Mouse (Mus musculus): ENCODE results near the gene Slc16a2. TPM values are rescaled to one million over a fixed set of nuclear protein-coding genes. Genes with fewer than 3 reads are reported as not detected.

The Slc16a2 gene
- 1 to 10 TPM; 3.1 to 4.4 TPM for total RNA-seq (2021)
- long read RNA-seq, experiment 1, partial matches to known transcripts, result 0 of 1 reads
- long read RNA-seq, experiment 1, other reads (novel, unspliced or antisense), result 1 of 1 reads
- long read RNA-seq, experiment 2, full-length matches to known transcripts, result 1 of 4 reads
- long read RNA-seq, experiment 2, partial matches to known transcripts, result 0 of 4 reads
- long read RNA-seq, experiment 2, other reads (novel, unspliced or antisense), result 3 of 4 reads

GRCm38 (mm10) chrX:103821832-103822196, at the start of gene Slc16a2:
Slc16a2 (minus strand) TSS chrX:103821983.
- peak; percentile 63 for DNase-seq

GRCm38 (mm10) chrX:103863502-103863901, 41.7 kb upstream of the Slc16a2 start:
- DNase-seq, result no peak

DNA sequence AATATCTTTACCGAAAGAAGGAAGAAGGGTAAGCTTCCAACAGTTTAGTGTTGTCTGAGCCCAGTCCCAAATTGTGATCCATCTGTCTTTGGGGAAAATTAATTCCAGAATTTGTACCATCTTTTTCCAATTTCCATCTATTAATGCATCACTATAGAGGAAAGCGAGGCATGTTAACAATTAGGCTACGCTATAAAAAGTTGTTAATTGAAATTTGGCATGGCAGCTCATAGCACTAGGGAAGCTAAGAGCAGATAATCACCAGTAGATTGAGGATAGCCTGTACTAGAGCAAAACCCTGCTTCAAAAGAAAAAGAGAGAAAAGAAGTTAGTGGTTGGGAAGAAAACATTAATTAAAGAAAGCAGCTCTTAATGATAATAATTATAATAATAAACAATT, 41.1 kb upstream of the Slc16a2 start:
- no peak for DNase-seq

DNA sequence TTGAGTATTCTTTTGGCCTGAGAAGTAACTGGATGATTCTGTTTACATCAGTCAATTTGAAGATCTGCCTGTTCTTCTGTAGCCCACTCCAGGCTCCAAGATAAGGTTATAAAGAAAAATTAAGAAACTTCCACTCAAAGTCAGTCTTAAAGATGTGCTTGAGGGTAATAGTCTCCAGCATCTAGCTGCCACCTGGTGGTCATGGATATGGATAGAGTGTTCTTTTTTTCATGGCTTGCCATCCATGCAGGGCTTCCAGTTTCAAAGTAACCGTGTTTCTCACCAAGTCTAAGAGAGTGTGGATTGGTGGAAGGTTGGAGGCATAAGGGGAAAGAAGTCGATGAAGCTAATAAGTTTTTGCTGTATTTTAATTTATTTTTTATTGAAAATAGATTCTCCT, 23.5 kb upstream of the Slc16a2 start:
- DNase-seq, result no peak

DNA sequence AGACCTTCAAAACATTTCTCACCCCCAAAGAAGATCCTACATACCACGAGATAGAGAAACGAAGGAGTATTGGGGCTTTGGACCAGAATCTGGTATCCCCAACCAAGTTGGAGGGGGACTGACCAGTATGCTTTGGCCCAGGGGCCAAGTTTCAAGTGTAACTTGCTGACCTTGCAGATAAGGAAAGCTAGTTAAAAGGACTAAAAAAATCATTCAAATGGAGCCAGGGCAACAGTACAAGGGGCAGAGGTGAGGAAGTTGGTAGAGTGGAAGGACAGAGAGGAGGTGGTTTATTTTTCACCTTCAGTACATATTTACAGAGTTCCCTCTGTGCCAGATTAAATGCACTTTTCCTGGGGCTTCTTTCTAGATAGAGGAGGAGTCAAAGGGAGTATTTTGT, 7.1 kb upstream of the Slc16a2 start:
- no peak for DNase-seq

- DNase-seq, result no peak
Observed at GRCm38 (mm10) chrX:103822271-103822811, 558 bp upstream of the Slc16a2 start.

- no peak for DNase-seq
Observed at GRCm38 (mm10) chrX:103821195-103821831, 470 bp downstream of the Slc16a2 start.

GRCm38 (mm10) chrX:103820307-103821194, 1.2 kb downstream of the Slc16a2 start:
- no peak for DNase-seq

- no peak for DNase-seq
Observed at GRCm38 (mm10) chrX:103819253-103819652, 2.5 kb downstream of the Slc16a2 start.

GRCm38 (mm10) chrX:103812690-103813089, 9.1 kb downstream of the Slc16a2 start:
- no peak for DNase-seq

GRCm38 (mm10) chrX:103810483-103810882, 11.3 kb downstream of the Slc16a2 start:
- no peak for DNase-seq

DNA sequence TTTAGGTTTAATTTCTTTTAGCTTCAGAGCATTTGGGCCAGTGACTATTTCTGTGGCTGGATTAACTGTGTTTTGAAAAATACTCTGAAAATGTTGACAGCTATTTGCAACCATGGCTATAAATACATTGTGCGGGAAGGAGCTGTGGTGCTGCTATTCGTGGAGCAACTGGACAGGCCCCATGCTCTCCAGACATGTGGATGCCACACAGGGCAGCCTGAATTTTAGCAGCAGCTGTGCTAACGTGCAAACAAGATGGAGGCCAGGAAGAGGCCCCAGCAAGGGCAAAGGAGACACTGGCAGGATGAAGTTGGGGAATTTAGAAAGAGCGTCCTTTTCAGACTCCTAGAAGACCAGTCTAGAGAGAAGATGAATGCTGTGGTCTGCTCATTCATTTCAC, 15.4 kb downstream of the Slc16a2 start:
- no peak for DNase-seq

DNA sequence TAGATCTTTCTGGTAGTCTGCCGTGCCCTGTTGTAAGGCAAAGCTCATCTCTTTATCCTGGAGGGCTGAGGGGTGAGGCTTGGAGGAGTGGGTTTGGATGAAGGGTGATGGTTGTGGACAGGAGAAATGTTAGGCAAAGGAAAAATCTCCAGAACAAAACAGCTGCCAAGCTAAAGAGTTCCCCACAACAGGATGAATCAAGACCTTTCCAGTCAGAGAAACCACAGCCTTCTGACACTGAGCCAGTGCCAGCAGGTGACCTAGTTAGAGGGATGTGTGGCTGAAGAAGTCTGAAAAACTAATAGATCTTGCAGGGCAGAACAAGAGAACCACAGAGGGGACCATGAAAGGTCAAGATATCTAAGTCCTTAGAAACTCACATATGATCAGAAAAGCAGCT, 24.8 kb downstream of the Slc16a2 start:
- DNase-seq, result no peak

DNA sequence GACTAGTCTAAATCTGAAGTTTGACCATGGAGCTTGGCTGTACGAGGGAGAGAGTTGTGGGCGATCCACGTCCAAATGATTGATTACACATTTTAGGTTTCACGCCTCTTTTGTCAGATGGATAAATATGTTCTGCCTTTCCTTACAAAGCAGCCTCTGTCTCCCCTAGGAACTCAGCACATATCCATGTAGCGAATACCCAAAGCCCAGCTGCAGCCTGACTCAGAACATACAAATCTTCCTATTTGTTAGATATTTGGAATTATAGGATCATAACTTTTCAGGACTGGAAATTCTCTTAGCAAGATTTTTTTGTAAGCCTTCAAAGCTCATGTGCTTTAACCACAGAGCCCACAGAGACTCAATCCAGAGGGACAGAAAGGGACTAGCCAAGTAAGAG, 26.3 kb downstream of the Slc16a2 start:
- no peak for DNase-seq

- no peak for DNase-seq
Observed at GRCm38 (mm10) chrX:103791329-103791728, 30.5 kb downstream of the Slc16a2 start.

DNA sequence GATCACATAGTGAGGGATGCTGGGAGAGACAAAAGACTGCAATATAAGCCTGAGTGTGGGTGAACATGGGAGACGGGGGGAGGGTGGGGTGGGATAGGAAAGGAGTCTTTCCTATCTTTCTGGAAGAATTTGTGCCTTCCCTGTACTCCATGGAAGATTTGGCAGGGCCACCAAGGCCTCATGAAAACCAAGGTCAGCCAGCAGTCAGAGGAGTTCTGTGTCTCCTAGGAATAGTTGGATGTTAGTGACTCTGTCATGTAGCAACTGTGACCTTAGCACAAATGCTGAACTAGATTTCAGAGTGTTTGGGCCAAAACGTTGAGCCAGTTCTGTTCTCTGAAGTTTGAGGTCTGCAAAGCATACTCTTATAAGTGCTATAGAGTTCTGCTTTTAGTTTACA, 36.1 kb downstream of the Slc16a2 start:
- peak; percentile 28 for DNase-seq

- no peak for DNase-seq
Observed at GRCm38 (mm10) chrX:103776412-103776811, 45.4 kb downstream of the Slc16a2 start.

GRCm38 (mm10) chrX:103746197-103746596, 75.6 kb downstream of the Slc16a2 start:
- DNase-seq, result no peak

DNA sequence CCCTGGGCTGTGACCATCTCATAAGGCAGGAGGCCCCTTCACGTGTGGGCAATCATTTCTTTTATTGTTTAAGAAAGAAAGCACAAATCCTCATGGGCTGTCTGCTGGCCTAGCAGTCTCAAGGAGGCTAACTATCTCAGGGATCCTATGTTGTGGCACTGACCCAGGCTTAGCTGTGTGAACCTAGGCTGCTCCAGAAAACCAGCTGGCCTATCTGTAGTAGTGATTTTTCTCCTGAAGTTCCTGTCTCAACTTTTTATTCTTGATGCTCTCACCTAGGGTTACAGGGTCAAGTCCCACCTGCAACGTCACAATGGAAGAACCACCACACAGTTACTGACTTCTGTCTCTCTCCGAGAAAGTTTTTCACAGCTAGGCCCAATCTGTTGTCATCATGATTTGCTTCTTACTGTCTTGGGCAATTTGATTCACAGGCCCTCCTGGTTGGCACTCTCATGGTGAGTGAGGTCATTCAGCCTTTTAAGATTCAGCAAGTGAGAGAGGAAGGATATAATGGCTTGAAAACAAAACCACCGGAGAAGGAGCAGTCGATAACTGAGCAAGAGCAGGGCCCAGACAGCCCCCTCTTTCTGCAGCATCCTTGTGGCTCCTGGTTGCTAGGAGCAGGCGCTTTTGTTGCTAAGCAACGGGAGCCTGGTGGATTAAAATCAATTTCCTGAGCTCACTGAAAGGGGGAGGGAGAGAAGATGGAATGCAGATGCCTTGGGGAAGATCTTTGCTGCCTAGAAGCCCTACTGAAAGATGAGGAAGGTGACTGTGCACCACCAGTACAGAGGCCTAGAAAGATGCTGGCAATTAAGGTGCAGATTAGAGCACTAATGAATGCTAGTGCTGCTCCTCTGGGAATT, 77.4 kb downstream of the Slc16a2 start:
- DNase-seq, result no peak

GRCm38 (mm10) chrX:103742057-103742315, 79.8 kb downstream of the Slc16a2 start:
- no peak for DNase-seq

DNA sequence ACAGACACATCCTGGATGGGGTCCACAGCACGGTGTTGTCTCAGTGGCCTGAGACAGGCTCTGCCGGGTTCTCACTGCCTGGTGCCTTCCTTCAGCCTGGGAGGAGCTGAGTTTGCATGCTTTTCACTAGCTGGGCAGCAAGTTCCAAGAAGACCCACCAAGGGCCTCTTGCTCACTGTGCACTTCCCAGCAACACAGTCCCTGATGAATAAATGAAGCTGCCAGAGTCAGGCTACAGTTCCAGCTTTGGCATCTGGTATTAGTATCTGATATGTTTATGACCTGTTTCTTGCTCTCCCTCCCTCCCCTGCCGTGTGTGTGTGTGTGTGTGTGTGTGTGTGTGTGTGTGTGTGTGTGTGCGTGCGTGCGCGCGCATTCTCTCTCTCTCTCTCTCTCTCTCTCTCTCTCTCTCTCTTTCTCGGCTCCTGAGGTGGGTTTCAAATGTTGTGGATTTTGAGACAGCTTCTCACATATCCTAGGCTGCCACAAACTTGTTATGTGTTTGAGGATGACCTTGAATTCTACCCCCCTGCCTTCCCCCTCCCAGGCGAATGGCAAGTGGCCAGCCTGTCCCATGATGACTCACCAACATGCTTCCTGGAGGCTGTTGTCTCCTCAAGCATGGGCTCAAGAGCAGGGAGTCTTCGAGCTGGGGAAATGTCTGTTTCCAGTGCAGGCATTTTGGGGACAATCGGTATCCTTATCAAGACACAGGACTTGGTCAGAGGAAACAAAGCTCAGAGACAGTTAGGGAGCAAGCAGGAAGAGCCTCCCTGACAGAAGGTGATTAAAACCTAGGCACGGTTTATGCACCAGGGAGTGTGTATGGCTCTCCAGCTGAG, 80.3 kb downstream of the Slc16a2 start:
- DNase-seq, result peak; percentile 49
